Comparison of ENCODE assay signal across 9 mouse cellular contexts in the genomic region with DNA sequence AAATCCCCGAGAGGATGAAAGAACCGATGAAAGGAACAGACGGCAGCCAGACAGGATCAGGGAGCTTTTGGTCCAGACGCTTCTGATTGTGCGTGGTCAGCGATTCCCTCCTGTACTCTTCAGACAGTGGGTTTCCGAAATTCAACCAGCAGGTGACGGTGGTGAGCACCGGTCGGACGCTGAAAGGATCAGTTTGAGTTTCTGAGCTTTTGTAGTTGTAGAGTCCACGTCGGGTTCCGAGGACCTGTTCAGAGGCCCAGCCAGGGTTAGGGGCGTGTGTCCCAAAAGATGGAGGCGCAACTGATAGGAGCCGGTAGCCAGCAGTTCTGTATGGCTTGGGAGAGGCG. TPM values are rescaled to one million over a fixed set of nuclear protein-coding genes. Genes with fewer than 3 reads are reported as not detected.
DNase-seq lines count a peak whose midpoint lies in the region; ATAC-seq lines count a peak whose summit lies in the region.
"Had no signal": no experiment of that assay in that cellular context is flagged by ENCODE, and none has a peak within 500 bp of the region (broad histone marks: within the 10 kb centered on the region; RNA-seq: fewer than 3 reads in every experiment).

No protein-coding gene starts in this region.

- H3K4me2 ChIP-seq in intestine, embryonic 14.5 days (ENCODE audit: low read length) = peak overlapping the region; percentile 69
- peak overlapping the region; percentile 97 for H3K4me2 ChIP-seq in liver, embryonic 13.5 days

- ATAC-seq in erythroid progenitor cell, adult 5-6 weeks (replicated peaks; ENCODE audit: low FRiP score, poor library complexity, severe bottlenecking) = peak; percentile 66
- ATAC-seq in intestine, embryonic 14.5 days (replicated peaks; ENCODE audit: low FRiP score, low TSS enrichment, low read depth) = peak; percentile 65
- peak; percentile 46 for ATAC-seq in liver, embryonic 13.5 days (ENCODE audit: low read depth)

- no peaks in the 10 kb centered on the region for H3K27me3 ChIP-seq in intestine, embryonic 14.5 days (replicated peaks; ENCODE audit: control insufficient read depth, insufficient read depth, low read length)
- 0 out of 2 replicates have a peak, but pooled peaks cover 4% of the 10 kb centered on the region for H3K27me3 ChIP-seq in liver, embryonic 13.5 days

- H3K4me1 ChIP-seq in intestine, embryonic 14.5 days (replicated peaks; ENCODE audit: control insufficient read depth, insufficient read depth, low read length) = peaks cover 28% of the 10 kb centered on the region
- H3K4me1 ChIP-seq in liver, embryonic 13.5 days (replicated peaks) = peaks cover 89% of the 10 kb centered on the region

- H3K36me3 ChIP-seq in intestine, embryonic 14.5 days (ENCODE audit: control insufficient read depth, insufficient read depth, low read length) = no peaks in the 10 kb centered on the region
- no peaks in the 10 kb centered on the region for H3K36me3 ChIP-seq in liver, embryonic 13.5 days

- peak overlapping the region; percentile 88 for H3K27ac ChIP-seq in intestine, embryonic 14.5 days (ENCODE audit: low read depth)
- peak overlapping the region; percentile 85 for H3K27ac ChIP-seq in liver, embryonic 13.5 days

- peak; percentile 62 for DNase-seq in ovary, postnatal 14 days (ENCODE audit: low spot score)
- DNase-seq in ovary, adult 18-20 months (ENCODE audit: low spot score) = no peak
- DNase-seq in brain, adult 2 months (ENCODE audit: low read depth, low spot score) = peak; percentile 67
- DNase-seq in intestine, embryonic 14.5 days (ENCODE audit: low spot score) = peak; percentile 86
- DNase-seq in liver, embryonic 13.5 days = peak; percentile 72
- peak; percentile 80 for DNase-seq in naive thymus-derived CD4-positive, alpha-beta T cell, adult 2 months (ENCODE audit: low read depth)
- DNase-seq in thymus, postnatal 25 days = peak; percentile 71

- 1% methylated on average over 18 of the region's 18 CpGs for WGBS in intestine, embryonic 14.5 days
- WGBS in liver, embryonic 13.5 days (ENCODE audit: insufficient replicate concordance) = under 1% methylated on average over 18 of the region's 18 CpGs

- peak overlapping the region; percentile 52 for H3K4me3 ChIP-seq in intestine, embryonic 14.5 days (ENCODE audit: low read depth, low read length)
- peak overlapping the region; percentile 66 for H3K4me3 ChIP-seq in liver, embryonic 13.5 days (replicated peaks)

- no peaks in the 10 kb centered on the region for H3K9me3 ChIP-seq in intestine, embryonic 14.5 days (ENCODE audit: control insufficient read depth, low read length)
- no peaks in the 10 kb centered on the region for H3K9me3 ChIP-seq in liver, embryonic 13.5 days (replicated peaks)

- H3K9ac ChIP-seq in intestine, embryonic 14.5 days (ENCODE audit: low read length) = peak overlapping the region; percentile 55
- H3K9ac ChIP-seq in liver, embryonic 13.5 days = peak overlapping the region; percentile 75

RNA-seq across cellular contexts. Expression of a gene that starts 0.7 kb away (rescaled TPM):
- 0.72 and 0.84 TPM in 2 replicates for total RNA-seq in erythroid progenitor cell, adult 5-6 weeks (2015; ENCODE audit: low replicate concordance)
- total RNA-seq in erythroid progenitor cell, adult 5-6 weeks (2017; ENCODE audit: low replicate concordance) = 0.13 TPM in 1 of 2 replicates, not detected in the other
- 3.5 and 4.4 TPM in 2 replicates for polyA plus RNA-seq in intestine, embryonic 14.5 days (2014; fragmentation: Nextera tagmentation; extraction: Ambion mirVana)
- polyA plus RNA-seq in liver, embryonic 13.5 days (2015; fragmentation: Nextera tagmentation; extraction: Ambion mirVana) = 0.89 and 1.3 TPM in 2 replicates

RNA-seq across cellular contexts. Expression of a gene that starts 2.7 kb away (rescaled TPM):
- not detected in 2 replicates for total RNA-seq in erythroid progenitor cell, adult 5-6 weeks (2015; ENCODE audit: low replicate concordance)
- total RNA-seq in erythroid progenitor cell, adult 5-6 weeks (2017; ENCODE audit: low replicate concordance) = not detected in 2 replicates
- polyA plus RNA-seq in intestine, embryonic 14.5 days (2014; fragmentation: Nextera tagmentation; extraction: Ambion mirVana) = 0.38 TPM in 1 of 2 replicates, not detected in the other
- polyA plus RNA-seq in liver, embryonic 13.5 days (2015; fragmentation: Nextera tagmentation; extraction: Ambion mirVana) = not detected in 2 replicates
- total RNA-seq: gastrocnemius, postnatal 4 days had no signal

RNA-seq across cellular contexts. Expression of a gene that starts 14.9 kb away (rescaled TPM):
- total RNA-seq in erythroid progenitor cell, adult 5-6 weeks (2015; ENCODE audit: low replicate concordance) = 9.4 and 12.6 TPM in 2 replicates
- total RNA-seq in erythroid progenitor cell, adult 5-6 weeks (2017; ENCODE audit: low replicate concordance) = 8.5 and 11.6 TPM in 2 replicates
- 8.1 and 9.3 TPM in 2 replicates for polyA plus RNA-seq in intestine, embryonic 14.5 days (2014; fragmentation: Nextera tagmentation; extraction: Ambion mirVana)
- polyA plus RNA-seq in liver, embryonic 13.5 days (2015; fragmentation: Nextera tagmentation; extraction: Ambion mirVana) = 4.4 and 4.9 TPM in 2 replicates

RNA-seq across cellular contexts. Expression of a gene that starts 20.3 kb away (rescaled TPM):
- total RNA-seq in erythroid progenitor cell, adult 5-6 weeks (2015; ENCODE audit: low replicate concordance) = 2.5 TPM in 1 of 2 replicates, not detected in the other
- total RNA-seq in erythroid progenitor cell, adult 5-6 weeks (2017; ENCODE audit: low replicate concordance) = 0.51 TPM in 1 of 2 replicates, not detected in the other
- 8.8 and 10.7 TPM in 2 replicates for polyA plus RNA-seq in intestine, embryonic 14.5 days (2014; fragmentation: Nextera tagmentation; extraction: Ambion mirVana)
- polyA plus RNA-seq in liver, embryonic 13.5 days (2015; fragmentation: Nextera tagmentation; extraction: Ambion mirVana) = 0.89 and 1.0 TPM in 2 replicates

RNA-seq across cellular contexts. Expression of a gene that starts 20.4 kb away (rescaled TPM):
- total RNA-seq in erythroid progenitor cell, adult 5-6 weeks (2015; ENCODE audit: low replicate concordance) = 8.6 and 8.8 TPM in 2 replicates
- total RNA-seq in erythroid progenitor cell, adult 5-6 weeks (2017; ENCODE audit: low replicate concordance) = 23.2 and 59.7 TPM in 2 replicates
- 13.3 and 14.5 TPM in 2 replicates for polyA plus RNA-seq in intestine, embryonic 14.5 days (2014; fragmentation: Nextera tagmentation; extraction: Ambion mirVana)
- polyA plus RNA-seq in liver, embryonic 13.5 days (2015; fragmentation: Nextera tagmentation; extraction: Ambion mirVana) = 2.3 and 2.8 TPM in 2 replicates
